Mouse (Mus musculus) c-Kit-positive CD71-negative TER-119-negative erythroid progenitor cells, embryonic 14.5 days (primary cell): ENCODE results near the gene Comp.

ENCODE experiments used
- DNase-seq: peaks from one replicate; pipeline ENCODE4 v3.0.0-alpha.2; 2013; ENCODE audit warnings: low read depth

Comp gene

DNA sequence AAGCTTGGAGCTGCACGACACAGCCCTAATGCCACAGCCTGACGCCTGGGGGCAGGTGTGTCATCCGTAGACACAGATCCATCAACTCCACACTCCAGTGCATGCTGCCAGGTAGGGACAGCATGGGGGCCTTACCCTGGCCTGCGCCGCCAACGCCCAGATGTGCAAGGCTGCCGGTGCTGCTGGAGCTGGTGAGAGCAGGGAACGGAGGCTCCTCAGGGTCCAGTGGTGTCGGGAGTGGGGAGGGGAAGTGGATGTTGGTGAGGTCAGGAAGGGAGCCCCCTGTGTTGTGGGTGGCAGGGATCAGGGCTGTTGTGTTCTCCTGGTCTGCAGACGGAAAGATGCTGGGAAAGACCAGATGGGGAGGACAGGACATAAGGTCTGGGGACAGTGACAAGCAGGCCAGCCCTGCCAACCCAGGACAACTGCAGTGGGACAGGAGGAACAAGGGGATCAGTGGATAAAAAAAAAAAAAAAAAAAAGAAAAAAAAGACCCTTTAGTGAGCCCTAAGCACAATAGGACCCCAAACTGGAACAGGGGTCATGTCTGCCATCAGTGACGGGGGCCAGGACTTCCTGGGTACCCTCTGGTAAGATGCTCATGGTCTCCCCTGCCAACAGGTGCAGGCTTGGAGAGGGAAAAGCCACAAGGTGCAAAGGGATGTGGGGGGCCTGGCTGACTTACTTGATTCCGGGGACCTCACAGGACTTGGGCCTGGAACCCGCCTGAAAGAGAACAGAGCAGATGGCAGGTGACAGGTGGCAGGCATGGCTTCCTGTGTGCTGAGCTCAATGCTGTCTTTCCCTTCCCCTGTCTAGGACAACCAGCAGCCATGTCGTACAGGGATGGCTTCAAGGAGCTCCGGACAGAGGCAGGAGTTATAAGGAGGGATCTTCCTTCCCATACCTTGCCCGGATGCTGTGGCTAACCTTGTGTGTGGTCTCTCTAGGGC is 24.5 kb downstream of the Comp start:
- no peak for DNase-seq

GRCm38 (mm10) chr8:70404212-70404611 is 30.9 kb downstream of the Comp start:
- DNase-seq, result no peak

DNA sequence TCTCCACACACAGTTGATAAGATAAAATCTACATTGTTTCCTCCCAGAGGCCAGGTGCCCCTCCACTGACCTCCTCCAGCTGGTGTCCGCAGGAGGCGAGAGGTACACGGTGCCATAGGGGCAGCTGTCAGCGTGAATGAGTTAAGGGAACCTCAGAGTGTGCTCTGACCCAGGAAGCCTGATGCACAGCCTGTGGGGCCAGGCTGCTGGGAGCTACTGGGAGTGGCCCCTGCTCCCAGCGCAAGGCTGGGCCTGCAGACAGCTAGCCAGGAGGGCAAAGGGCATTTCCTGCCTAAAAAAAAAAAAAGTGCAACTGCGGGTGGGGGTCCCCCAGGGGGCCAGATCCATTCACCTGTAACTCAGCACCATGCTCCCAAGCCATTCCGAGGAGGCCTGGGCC is 31.8 kb downstream of the Comp start:
- no peak for DNase-seq

GRCm38 (mm10) chr8:70406427-70407069 is 33.2 kb downstream of the Comp start:
- no peak for DNase-seq

- no peak for DNase-seq
Observed at GRCm38 (mm10) chr8:70408301-70408700, 34.9 kb downstream of the Comp start.

DNA sequence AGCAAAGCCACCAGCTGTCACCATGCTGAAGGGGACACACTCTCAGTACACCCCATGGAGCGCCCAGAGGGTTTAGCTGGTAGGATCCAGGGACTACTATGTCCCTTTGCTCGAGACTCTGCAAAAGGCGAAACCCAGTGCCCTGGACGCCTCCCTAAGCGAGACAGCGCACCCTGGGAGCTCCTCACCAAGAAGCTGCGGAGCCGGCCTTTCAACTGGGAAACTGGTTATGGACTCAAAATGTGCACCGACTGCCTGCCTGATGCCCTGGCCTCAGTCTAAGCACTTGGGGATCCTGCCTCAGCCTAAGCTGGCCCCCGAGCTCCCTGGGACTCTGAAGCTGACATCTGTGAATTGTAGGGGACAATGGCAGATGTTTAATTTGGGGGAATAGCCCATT is 35.7 kb downstream of the Comp start:
- DNase-seq, result no peak

- no peak for DNase-seq
Observed at GRCm38 (mm10) chr8:70409455-70409871, 36.1 kb downstream of the Comp start.

- no peak for DNase-seq
Observed at GRCm38 (mm10) chr8:70410281-70410680, 36.9 kb downstream of the Comp start.

DNA sequence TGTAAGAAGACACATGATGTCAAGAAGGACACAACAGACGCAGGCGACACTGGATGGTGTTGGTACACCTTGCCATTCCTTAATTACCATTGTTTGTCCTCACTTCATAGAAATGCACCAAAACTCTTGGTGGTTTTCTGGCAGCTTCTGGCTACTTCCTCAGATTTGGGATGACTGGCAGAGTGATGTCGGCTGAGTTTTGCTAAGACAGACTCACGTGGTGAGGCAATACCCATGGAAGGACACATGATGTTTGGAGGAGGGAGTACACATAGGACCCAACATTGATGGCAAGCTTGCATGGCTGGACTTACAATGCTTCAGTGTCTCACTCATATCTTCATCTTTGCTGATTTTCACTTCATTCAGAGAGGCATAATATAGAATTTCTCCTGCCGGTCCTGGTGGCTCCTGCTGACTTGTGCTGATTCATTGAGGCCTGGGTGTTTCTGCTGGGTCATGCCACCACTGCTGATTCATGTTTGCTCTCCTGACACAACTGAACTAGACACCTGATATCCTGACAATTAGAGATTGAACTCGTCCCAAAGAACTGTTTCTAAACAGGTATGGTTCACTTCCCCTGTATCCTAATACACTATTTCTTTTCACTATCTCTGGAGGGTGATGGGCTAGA is 41.1 kb downstream of the Comp start:
- DNase-seq, result no peak

DNA sequence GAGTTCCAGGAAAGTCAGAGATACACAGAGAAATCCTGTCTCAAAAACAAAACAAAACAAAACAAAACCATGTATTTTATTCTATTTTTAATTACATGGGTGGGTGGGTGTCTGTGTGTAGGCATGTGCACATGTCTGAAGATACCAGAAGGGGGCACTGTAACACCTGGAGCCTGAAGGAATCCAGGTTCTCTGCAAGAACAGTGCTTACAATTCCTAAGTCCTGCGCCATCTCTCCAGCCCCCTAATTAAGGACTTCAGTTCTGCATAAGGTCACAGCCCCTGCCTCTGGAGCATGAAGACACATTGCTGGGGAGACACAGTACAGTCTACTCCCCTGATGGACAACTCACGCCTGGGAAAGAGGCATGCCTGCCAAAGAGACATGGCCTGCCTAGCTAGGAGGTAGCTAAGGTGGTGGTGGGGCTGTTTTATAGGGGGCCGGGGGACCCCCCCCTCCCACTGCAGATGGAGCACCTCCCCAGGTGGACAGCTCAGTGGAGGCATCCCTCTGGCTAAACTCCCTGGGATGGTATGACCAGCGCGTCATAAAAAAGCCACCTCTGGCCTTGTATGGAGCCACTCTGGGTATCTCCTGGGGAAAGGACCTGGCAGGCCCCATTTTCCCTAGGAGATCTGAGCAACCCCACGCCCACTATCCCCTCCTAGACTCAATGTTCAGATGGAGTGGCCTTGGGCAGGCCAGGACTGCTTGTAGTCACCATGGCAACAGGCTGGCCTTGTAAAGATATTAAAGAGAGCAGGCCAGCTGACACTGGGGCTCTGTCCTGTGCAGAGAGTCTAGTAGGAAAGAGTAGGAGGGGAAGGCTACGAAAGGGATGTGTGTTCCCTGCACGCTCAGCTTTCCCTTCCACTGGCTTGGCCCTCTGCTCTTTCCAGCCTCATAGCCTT is 42.4 kb downstream of the Comp start:
- peak; percentile 48 for DNase-seq

- no peak for DNase-seq
Observed at GRCm38 (mm10) chr8:70416941-70417340, 43.6 kb downstream of the Comp start.

- DNase-seq, result no peak
Observed at GRCm38 (mm10) chr8:70417914-70418313, 44.6 kb downstream of the Comp start.

DNA sequence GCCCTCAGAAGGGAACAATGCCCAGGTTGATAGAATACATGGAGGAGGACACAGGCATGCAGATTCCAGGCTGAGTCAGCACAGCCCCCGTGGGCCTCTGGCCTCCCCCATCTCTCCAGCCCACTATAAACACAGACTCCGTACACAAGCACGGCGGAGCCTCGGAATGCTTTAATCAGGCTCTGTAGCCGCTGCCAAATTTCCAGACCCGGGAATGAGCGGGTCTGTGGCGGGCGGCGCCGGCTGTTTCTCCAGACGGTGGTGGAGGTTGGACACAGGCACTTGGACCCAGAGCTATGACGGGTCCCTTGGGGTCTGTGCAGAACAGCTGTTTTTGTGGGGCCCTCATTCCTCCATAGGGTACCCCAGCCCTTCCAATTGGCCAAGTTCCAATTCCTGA is 45.6 kb downstream of the Comp start:
- no peak for DNase-seq

DNA sequence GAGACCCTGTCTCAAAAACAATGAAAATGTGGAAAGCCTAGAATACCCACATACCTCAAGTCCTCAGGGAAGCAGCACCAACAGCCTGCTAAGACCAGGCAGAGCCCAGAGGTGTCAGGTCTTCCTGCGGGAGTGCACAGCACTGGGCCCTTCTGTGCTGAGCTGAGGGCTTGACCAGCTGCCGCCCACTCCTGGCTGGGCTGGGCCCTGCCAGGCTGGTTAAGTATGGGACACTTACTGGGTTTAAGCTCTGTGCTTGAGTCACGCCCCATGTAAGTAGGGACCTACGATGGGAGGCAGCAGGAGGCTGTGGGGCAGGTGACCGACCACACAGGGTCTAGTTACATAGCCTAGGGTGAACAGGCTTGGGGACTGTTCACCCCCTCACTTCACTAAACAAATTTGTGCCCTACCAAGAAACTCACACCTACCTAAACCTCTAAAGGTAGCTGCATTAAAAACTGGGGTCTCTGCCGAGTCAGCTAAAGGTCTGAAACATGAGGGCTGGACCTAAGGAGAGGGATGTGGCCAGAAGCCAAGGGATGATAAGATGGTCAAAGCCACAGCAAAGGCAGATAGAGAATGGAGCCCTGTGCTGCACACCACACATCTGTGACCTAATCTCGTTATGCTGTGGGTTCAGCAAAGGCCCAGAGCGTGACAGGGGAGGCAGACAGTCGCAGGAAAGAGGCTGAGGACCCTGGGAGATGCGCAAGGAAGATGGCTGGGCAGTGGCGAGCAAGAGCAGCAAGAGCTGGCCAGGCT is 46.7 kb downstream of the Comp start:
- no peak for DNase-seq

DNA sequence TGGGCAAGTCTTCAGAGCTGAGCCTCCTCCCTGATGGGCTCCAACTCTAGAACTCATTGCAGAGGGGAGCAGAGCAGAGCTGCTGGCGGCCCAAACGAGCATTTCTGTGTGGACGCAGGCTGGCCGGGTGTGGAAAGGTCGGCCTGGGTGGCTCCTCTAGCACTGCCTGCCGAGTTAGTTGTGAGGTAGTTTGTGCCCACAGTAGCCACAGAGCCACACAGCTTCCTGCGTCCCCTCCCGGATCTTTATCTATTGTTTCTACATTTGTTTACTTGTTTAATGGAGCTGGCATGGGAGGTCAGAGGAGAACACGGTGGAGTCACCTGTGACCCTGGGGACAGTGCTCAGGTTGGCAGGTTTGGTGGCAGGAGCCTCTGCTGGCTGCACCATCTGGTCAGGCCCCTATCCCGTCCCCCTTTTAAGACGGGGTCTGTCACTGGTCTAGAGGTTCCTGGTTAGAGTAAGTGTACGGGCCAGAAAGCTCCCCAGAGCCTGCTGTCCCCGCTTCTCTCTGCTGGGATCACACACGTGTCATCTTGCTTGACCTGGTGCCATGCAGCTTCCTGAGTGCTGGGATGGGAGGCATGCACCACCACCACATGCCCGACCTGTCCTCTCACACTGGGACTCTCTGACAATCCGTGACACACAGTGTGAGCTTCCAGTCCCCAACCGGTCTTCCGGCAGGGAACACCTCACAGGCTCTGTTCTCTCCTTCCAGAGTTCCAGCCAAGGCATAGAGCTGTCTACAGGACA is 48.2 kb downstream of the Comp start:
- no peak for DNase-seq

- DNase-seq, result no peak
Observed at GRCm38 (mm10) chr8:70422722-70423121, 49.4 kb downstream of the Comp start.

- DNase-seq, result peak; percentile 28
Observed at GRCm38 (mm10) chr8:70426300-70426907, 53.0 kb downstream of the Comp start.

DNA sequence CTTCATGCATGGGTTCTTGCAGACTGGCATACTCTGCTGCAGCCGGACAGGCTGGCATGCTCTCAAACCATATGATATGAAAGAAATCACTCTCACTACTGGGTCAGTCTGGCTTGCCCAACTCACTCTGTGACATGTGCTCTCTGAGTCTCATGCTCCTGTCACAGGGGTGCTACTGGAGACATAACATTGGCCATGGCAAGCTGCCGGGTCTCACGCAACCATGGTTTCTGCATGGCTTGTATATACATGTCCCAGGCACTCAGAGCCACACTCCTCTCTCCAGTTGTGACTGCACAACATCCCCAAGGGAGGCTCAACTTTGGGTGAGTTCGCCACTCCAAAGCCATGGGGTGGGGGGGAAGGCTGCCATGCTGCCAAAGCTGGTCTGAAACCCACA is 57.9 kb downstream of the Comp start:
- no peak for DNase-seq
